Mouse (Mus musculus): ENCODE measurements around the gene Maml2.

GRCm38 (mm10) chr9:13485914-13486313 lies 188.2 kb downstream of the Maml2 start:
- no peak for TF ChIP-seq CTCF (IDR thresholded peaks at IDR 0.05; ENCODE audit: extremely low read depth, insufficient read depth, low read length)
- TF ChIP-seq POLR2A (IDR thresholded peaks at IDR 0.05; ENCODE audit: extremely low read depth, insufficient read depth, low read length): no peak

Measured in cortical plate, adult 2 months (tissue).